Mouse (Mus musculus) G1E (cell line): ENCODE data around the gene Ttc24.

Experiments
- CTCF ChIP-seq: IDR thresholded peaks from 2 replicates; pipeline ENCODE4 v1.5.1; 2012; ENCODE audit warnings: low read depth, low read length, inconsistent platforms, mixed read lengths
- GATA1 ChIP-seq: IDR thresholded peaks from 2 replicates; pipeline ENCODE4 v1.6.1; 2012; ENCODE audit warnings: borderline replicate concordance, low read length, inconsistent platforms, mixed read lengths
- TAL1 ChIP-seq: conservative IDR thresholded peaks from 2 replicates; pipeline ENCODE4 v1.6.1; 2012; ENCODE audit warnings: low read depth, low read length, inconsistent platforms, mixed read lengths

GRCm38 (mm10) chr3:88022322-88023191 lies 55.5 kb downstream of the Ttc24 start:
- TF ChIP-seq CTCF = no peak
- TF ChIP-seq GATA1 = no peak
- no peak for TF ChIP-seq TAL1
